Mouse (Mus musculus): ENCODE data around the gene Gsg1l. TPM values are rescaled to one million over a fixed set of nuclear protein-coding genes. Genes with fewer than 3 reads are reported as not detected.

The Gsg1l gene
- total RNA-seq, 2 experiments from 2014 or later, result not detected

- no peak for DNase-seq
- intact Hi-C loops (cut with DNase I), result no loop called here
These were observed 127.8 kb downstream of the Gsg1l start for GRCm38 (mm10) chr7:125954356-125954878.

- no peak for DNase-seq
- intact Hi-C loops (cut with DNase I), result no loop called here
These were observed 128.4 kb downstream of the Gsg1l start for GRCm38 (mm10) chr7:125953844-125954243.

- intact Hi-C loops (cut with DNase I), result no loop called here
- DNase-seq, result no peak
These were observed 130.3 kb downstream of the Gsg1l start for GRCm38 (mm10) chr7:125951911-125952310.

GRCm38 (mm10) chr7:125948973-125949372, 133.2 kb downstream of the Gsg1l start:
- intact Hi-C loops (cut with DNase I), result no loop called here
- DNase-seq, result no peak

- intact Hi-C loops (cut with DNase I), result no loop called here
- no peak for DNase-seq
These were observed 136.3 kb downstream of the Gsg1l start for GRCm38 (mm10) chr7:125945915-125946314.

- intact Hi-C loops (cut with DNase I), result no loop called here
- no peak for DNase-seq
These were observed 137.6 kb downstream of the Gsg1l start for GRCm38 (mm10) chr7:125944631-125945030.

GRCm38 (mm10) chr7:125943511-125943910, 138.7 kb downstream of the Gsg1l start:
- intact Hi-C loops (cut with DNase I), result no loop called here
- no peak for DNase-seq

- intact Hi-C loops (cut with DNase I), result no loop called here
- DNase-seq, result no peak
These were observed 139.7 kb downstream of the Gsg1l start for GRCm38 (mm10) chr7:125942365-125943090.

- DNase-seq, result no peak
- intact Hi-C loops (cut with DNase I), result no loop called here
These were observed 147.9 kb downstream of the Gsg1l start for GRCm38 (mm10) chr7:125934319-125934718.

GRCm38 (mm10) chr7:125933356-125934244, 148.6 kb downstream of the Gsg1l start:
- no peak for DNase-seq
- intact Hi-C loops (cut with DNase I), result no loop called here

- intact Hi-C loops (cut with DNase I), result no loop called here
- no peak for DNase-seq
These were observed 150.6 kb downstream of the Gsg1l start for GRCm38 (mm10) chr7:125931602-125932001.

GRCm38 (mm10) chr7:125924044-125924443, 158.2 kb downstream of the Gsg1l start:
- no peak for DNase-seq
- intact Hi-C loops (cut with DNase I), result no loop called here

GRCm38 (mm10) chr7:125920801-125921200, 161.4 kb downstream of the Gsg1l start:
- intact Hi-C loops (cut with DNase I), result no loop called here
- DNase-seq, result no peak

GRCm38 (mm10) chr7:125900386-125901161, 181.6 kb downstream of the Gsg1l start:
- no peak for DNase-seq
- intact Hi-C loops (cut with DNase I), result no loop called here

- intact Hi-C loops (cut with DNase I), result no loop called here
- DNase-seq, result no peak
These were observed 182.3 kb downstream of the Gsg1l start for GRCm38 (mm10) chr7:125899916-125900315.

GRCm38 (mm10) chr7:125899036-125899435, 183.2 kb downstream of the Gsg1l start:
- intact Hi-C loops (cut with DNase I), result no loop called here
- DNase-seq, result peak; percentile 36 to 46

- intact Hi-C loops (cut with DNase I), result no loop called here
- DNase-seq, result no peak
These were observed 185.2 kb downstream of the Gsg1l start for GRCm38 (mm10) chr7:125897059-125897458.

GRCm38 (mm10) chr7:125893621-125894020, 188.6 kb downstream of the Gsg1l start:
- intact Hi-C loops (cut with DNase I), result no loop called here
- no peak for DNase-seq

GRCm38 (mm10) chr7:125888373-125888772, 193.8 kb downstream of the Gsg1l start:
- peak; percentile 32 to 37 for DNase-seq
- intact Hi-C loops (cut with DNase I), result loop anchor here (5.0 kb wide), 1 partner anchor 79 kb away; no protein-coding TSS in a partner anchor

GRCm38 (mm10) chr7:125887761-125888160, 194.4 kb downstream of the Gsg1l start:
- intact Hi-C loops (cut with DNase I), result loop anchor here (5.0 kb wide), 1 partner anchor 80 kb away; no protein-coding TSS in a partner anchor
- no peak for DNase-seq

Measured in gastrocnemius, postnatal 36 days (tissue).